Mouse (Mus musculus) liver, embryonic 12.5 days (tissue): ENCODE results near the gene Gm49384. TPM values are rescaled to one million over a fixed set of nuclear protein-coding genes. Genes with fewer than 3 reads are reported as not detected.
"Not testable (repeated sequence)": the region's sequence is repeated elsewhere in the genome, so short reads cannot be mapped to it uniquely, and the experiment has no call there.

Experiments used
- ATAC-seq: fragments of 200-750 bp; cut with Nextera tagmentation; 2 replicates; pipeline ENCODE4 v1.8.0; 2017; ENCODE audit warnings: moderate number of reproducible peaks, mild to moderate bottlenecking, moderate library complexity
- H3K27ac ChIP-seq: fragments of 300-500 bp; sonication (generic); 2 replicates; pipeline ENCODE4 v1.5.1; 2016; ENCODE audit warnings: mild to moderate bottlenecking
- H3K27me3 ChIP-seq: fragments of 300-500 bp; sonication (generic); replicated peaks from 2 replicates; pipeline ENCODE4 v1.6.1; 2016; ENCODE audit warnings: mild to moderate bottlenecking, moderate library complexity
- H3K36me3 ChIP-seq: fragments of 300-500 bp; sonication (generic); 2 replicates; pipeline ENCODE4 v1.6.1; 2016; ENCODE audit warnings: mild to moderate bottlenecking, moderate library complexity
- H3K4me1 ChIP-seq: fragments of 300-500 bp; sonication (generic); 2 replicates; pipeline ENCODE4 v1.6.1; 2016
- H3K4me2 ChIP-seq: fragments of 300-500 bp; sonication (generic); 2 replicates; pipeline ENCODE4 v1.6.1; 2016; ENCODE audit warnings: mild to moderate bottlenecking, moderate library complexity
- H3K4me3 ChIP-seq: fragments of 300-500 bp; sonication (generic); 2 replicates; pipeline ENCODE4 v1.5.1; 2016; ENCODE audit warnings: mild to moderate bottlenecking, moderate library complexity
- H3K9ac ChIP-seq: fragments of 300-500 bp; sonication (generic); 2 replicates; pipeline ENCODE4 v1.6.1; 2016; ENCODE audit warnings: mild to moderate bottlenecking, moderate library complexity
- H3K9me3 ChIP-seq: fragments of 300-500 bp; sonication (generic); replicated peaks from 2 replicates; pipeline ENCODE4 v1.6.1; 2016; ENCODE audit warnings: mild to moderate bottlenecking, moderate library complexity
- WGBS: fragments of 180-500 bp; shearing (Covaris S2); methylation state at CpG from one replicate; pipeline ENCODE4 v1.1.7; 2016; ENCODE audit not compliant: insufficient replicate concordance; 5-methylcytosine and 5-hydroxymethylcytosine counted together
- polyA plus RNA-seq: library from polyadenylated mRNA; unstranded; fragments of >200 nt; fragmentation: Nextera tagmentation; extraction: Ambion mirVana; gene quantifications from 2 replicates; pipeline ENCODE4 v1.2.1, GENCODE M21; 2016

Gene Gm49384
- polyA plus RNA-seq, 1 experiment from 2014 or later: 29.3 TPM

DNA sequence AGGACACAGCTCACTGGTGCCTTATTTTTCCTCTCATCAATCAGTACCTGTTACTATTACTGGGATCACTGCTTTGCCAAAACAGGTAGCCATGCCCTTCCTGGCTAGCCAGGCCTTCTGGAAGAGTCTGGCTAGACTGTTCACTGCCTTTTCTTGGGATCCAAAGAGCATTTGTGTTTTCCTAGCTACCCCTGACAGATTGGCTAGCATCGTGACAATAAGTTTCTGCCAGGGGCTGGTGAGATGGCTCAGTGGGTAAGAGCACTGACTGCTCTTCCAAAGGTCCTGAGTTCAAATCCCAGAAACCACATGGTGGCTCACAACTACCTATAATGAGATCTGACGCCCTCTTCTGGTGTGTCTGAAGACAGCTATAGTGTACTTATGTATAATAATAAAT is 43.4 kb downstream of the Gm49384 start:
- not testable (repeated sequence) for H3K4me3 ChIP-seq, H3K27me3 ChIP-seq, H3K27ac ChIP-seq, H3K9me3 ChIP-seq, H3K9ac ChIP-seq, H3K4me2 ChIP-seq, ATAC-seq
- WGBS: 71% methylated on average over 2 of the region's 2 CpGs
- Histone ChIP-seq H3K4me1 (peaks cover 45% of the 10 kb centered on the region), H3K36me3 (peaks cover 20% of the 10 kb centered on the region)

DNA sequence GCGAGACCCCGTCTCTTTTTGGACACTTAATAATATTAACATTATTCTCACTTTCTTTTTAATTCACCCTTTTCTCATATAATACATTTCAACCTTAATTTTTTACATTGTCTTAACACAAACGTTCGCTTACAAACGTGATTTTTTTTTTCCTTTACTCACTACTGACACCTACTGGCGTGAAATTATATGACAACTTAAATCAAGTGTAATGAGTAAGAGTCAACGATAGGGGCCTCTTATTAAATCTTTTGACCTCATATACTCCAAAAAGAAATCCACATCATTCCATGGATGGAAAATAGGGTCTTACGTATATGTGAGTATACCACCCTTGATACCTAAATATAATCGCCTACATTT is 44.5 kb downstream of the Gm49384 start:
- peaks cover 20% of the 10 kb centered on the region for H3K36me3 ChIP-seq

DNA sequence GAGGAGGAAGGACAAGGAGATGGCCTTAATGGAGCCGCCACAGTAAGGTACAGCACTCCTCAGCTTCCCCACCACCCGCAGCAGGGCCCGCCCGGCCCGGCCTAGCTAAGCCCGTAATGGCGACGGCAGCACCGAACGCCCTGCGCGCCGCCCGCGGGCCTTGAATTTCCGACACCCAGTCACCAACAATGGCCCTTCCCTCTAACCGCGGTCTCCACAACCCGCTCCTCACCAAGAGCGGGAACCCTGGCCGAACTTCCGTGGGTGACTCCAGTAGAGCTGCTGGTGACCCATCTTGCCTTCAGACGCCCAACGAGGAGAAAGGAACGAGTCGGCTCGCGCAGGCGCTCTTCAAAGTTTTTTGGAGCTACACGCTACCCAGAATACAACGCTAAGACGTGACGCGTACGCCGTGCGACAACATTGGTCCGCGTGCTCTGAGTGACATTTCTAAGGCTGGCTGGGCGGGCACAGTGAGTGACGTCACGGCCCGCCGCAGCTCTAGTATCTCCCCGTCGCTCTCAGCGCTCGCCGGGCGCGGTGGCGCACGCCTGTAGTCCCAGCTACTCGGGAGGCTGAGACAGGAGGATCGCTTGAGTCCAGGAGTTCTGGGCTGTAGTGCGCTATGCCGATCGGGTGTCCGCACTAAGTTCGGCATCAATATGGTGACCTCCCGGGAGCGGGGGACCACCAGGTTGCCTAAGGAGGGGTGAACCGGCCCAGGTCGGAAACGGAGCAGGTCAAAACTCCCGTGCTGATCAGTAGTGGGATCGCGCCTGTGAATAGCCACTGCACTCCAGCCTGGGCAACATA is 45.1 kb downstream of the Gm49384 start, which contains the start of gene Rps29:
Gene Rps29 (minus strand): TSS at position 422 of the 813 bp plus-strand sequence.
- Histone ChIP-seq H3K27ac (peak within 1 kb of the TSS; percentile 96), H3K4me1 (peaks cover 28% of the 10 kb centered on the region), H3K4me2 (peak within 1 kb of the TSS; percentile 75), H3K4me3 (peak within 1 kb of the TSS; percentile 77), H3K36me3 (peaks cover 20% of the 10 kb centered on the region), H3K9ac (peak within 1 kb of the TSS; percentile 89)
- not testable (repeated sequence) for H3K27me3 ChIP-seq, H3K9me3 ChIP-seq
- under 1% methylated on average over 63 of the region's 68 CpGs for WGBS
- peak; percentile 95 for ATAC-seq

More for the DNA sequence above, 44.5 kb downstream of the Gm49384 start:
- 2% methylated on average over 9 of the region's 9 CpGs for WGBS
- Histone ChIP-seq H3K4me3 (peak overlapping the region; percentile 33), H3K4me2 (peak overlapping the region; percentile 63), H3K9ac (no peak overlapping the region), H3K4me1 (peaks cover 34% of the 10 kb centered on the region), H3K9me3 (no peaks in the 10 kb centered on the region), H3K27me3 (no peaks in the 10 kb centered on the region), H3K27ac (0 out of 2 replicates have a peak overlapping the region, but pooled peaks have one; percentile 65)
- no peak for ATAC-seq

DNA sequence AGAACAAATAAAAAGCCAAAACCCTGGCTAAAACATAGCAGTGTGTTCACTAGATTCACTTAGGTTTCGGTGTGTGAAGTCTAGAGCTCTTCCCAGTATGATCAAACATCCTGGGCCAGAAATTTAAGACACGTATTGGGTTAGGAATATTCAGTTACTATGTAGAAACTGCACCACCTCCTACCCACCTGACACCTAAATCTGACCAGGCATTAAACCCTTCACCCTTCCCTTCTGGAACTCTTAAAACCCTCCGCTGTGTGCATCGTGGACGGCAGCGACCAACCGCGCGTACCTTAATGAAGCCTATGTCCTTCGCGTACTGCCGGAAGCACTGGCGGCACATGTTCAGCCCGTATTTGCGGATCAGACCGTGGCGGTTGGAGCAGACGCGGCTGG is 45.7 kb downstream of the Gm49384 start:
- ATAC-seq: no peak
- Histone ChIP-seq H3K9me3 (no peaks in the 10 kb centered on the region), H3K36me3 (peaks cover 20% of the 10 kb centered on the region), H3K27ac (peak overlapping the region; percentile 96), H3K27me3 (no peaks in the 10 kb centered on the region), H3K4me2 (peak overlapping the region; percentile 75), H3K9ac (peak overlapping the region; percentile 89), H3K4me3 (peak overlapping the region; percentile 77), H3K4me1 (peaks cover 26% of the 10 kb centered on the region)
- under 1% methylated on average over 19 of the region's 19 CpGs for WGBS

DNA sequence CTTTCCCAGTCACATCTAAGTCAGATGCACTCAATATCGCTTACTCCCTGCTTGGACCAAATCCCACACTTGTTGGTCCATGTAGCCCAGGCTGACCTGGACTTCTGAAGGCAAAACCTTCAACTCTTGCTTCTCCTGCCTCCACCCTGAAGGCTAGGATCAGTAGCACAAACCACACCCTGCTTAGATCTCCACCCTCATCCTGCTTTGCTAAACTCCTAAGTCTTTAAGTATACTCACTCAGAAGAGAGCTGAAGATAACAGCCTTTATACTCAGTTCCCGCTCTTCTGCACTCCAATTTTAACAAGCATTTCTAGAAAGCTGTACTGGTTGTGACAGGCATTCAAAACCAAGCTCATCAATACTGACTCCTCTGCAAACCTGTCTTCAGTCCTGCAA is 47.0 kb downstream of the Gm49384 start:
- WGBS: 69% methylated on average over 2 of the region's 2 CpGs
- Histone ChIP-seq H3K4me1 (peaks cover 26% of the 10 kb centered on the region), H3K4me3 (peak overlapping the region; percentile 77), H3K36me3 (peaks cover 20% of the 10 kb centered on the region), H3K9me3 (no peaks in the 10 kb centered on the region), H3K27me3 (no peaks in the 10 kb centered on the region), H3K4me2 (peak overlapping the region; percentile 75), H3K27ac (peak overlapping the region; percentile 96), H3K9ac (peak overlapping the region; percentile 89)
- ATAC-seq: no peak

DNA sequence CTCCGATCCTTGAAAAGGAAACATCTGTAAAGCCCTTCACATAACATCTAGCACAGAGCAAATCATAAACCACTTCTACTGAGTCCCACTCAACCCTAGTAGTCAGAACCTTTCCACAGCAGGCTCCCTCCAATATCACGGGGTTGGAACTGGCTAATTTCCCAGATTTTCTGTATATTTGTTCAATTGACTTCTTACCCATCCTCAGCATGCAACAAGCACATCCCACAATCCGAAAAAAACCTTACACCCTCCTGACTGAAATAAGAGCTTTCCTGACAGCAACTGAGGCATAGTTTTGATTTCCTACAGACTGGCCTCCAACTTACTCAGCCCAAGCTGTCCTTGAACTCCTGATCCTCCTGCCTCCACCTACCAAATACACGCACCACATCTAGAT is 47.6 kb downstream of the Gm49384 start:
- H3K36me3 ChIP-seq: peaks cover 20% of the 10 kb centered on the region
- H3K9ac ChIP-seq: no peak overlapping the region
- H3K4me3 ChIP-seq: no peak overlapping the region
- H3K4me2 ChIP-seq: peak overlapping the region; percentile 75
- H3K27me3 ChIP-seq: no peaks in the 10 kb centered on the region
- peaks cover 26% of the 10 kb centered on the region for H3K4me1 ChIP-seq
- 64% methylated on average over 4 of the region's 4 CpGs for WGBS
- no peaks in the 10 kb centered on the region for H3K9me3 ChIP-seq
- H3K27ac ChIP-seq: peak overlapping the region; percentile 96
- ATAC-seq: no peak

DNA sequence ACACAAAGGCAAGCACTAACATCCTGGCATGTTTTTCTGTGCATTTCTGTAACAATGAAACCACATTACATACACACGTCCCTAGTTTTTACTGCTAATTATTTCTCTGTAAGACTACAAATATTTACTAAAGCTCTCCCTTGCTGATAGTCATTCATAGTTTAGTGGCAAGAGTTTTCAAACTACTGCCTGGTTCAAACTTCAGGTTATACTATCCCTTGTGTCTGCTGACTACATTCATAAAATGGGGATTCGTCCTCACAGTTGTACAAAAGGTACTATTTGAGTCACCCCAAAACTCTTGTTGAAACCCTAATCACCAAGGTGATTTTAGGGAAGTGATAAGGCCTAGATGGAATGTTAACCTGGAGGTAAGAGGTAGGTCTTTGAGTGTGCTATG is 48.1 kb downstream of the Gm49384 start:
- Histone ChIP-seq H3K4me1 (peaks cover 26% of the 10 kb centered on the region), H3K27me3 (no peaks in the 10 kb centered on the region), H3K36me3 (peaks cover 20% of the 10 kb centered on the region), H3K27ac (no peak overlapping the region; the same call in 1 of the 2 replicates), H3K4me3 (no peak overlapping the region), H3K9ac (no peak overlapping the region), H3K9me3 (no peaks in the 10 kb centered on the region), H3K4me2 (no peak overlapping the region)
- 72% methylated on average over 2 of the region's 2 CpGs for WGBS
- ATAC-seq: no peak

DNA sequence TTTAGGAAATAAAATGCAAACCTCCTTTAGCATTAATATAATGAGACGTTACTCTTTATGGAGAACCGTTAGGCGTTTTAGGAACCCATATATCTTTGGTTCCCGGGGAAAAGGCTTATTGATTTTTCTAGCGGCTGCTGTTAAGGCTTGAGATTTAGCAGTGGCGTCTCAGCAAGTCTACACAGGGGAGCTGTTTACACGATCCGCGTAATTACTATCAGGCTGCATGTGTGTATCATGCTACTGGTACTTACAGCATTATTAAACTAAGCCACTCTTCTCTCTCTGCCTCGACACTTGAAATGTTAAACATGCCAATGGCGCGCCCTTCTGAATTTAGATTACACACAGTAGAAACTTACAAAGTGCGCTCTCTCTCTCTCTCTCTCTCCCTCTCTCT is 54.0 kb downstream of the Gm49384 start:
- H3K9ac ChIP-seq: no peak overlapping the region
- no peaks in the 10 kb centered on the region for H3K36me3 ChIP-seq
- no peak overlapping the region for H3K4me3 ChIP-seq
- no peak for ATAC-seq
- no peaks in the 10 kb centered on the region for H3K9me3 ChIP-seq
- H3K4me1 ChIP-seq: no peaks in the 10 kb centered on the region
- 65% methylated on average over 13 of the region's 13 CpGs for WGBS
- H3K4me2 ChIP-seq: no peak overlapping the region
- H3K27ac ChIP-seq: no peak overlapping the region
- H3K27me3 ChIP-seq: no peaks in the 10 kb centered on the region

DNA sequence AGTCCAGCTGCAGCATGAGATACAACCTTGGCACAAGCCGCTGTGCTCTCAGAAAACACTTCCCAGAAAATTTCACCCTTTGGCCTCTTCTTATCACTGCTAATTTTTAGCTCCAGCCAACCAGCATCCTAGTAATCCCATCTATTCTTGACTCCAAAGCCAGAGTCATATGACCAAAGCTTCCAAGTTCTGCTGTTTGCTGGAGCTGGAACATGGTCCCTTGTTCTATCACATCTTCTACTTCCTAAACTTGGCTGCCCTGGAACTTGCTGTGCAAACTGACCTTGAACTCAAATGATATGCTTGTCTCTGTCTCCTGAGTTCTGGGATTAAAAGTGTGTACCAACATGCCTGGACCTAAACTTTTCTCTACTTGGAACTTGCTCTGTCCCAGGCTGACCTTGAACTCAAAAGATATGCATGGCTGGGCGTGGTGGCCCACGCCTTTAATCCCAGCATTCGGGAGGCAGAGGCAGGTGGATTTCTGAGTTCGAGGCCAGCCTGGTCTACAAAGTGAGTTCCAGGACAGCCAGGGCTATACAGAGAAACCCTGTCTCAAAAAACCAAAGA is 56.8 kb downstream of the Gm49384 start:
- 73% methylated on average over 5 of the region's 5 CpGs for WGBS
- H3K9ac ChIP-seq: no peak overlapping the region
- H3K9me3 ChIP-seq: no peaks in the 10 kb centered on the region
- no peak overlapping the region for H3K4me2 ChIP-seq
- H3K27ac ChIP-seq: no peak overlapping the region
- H3K27me3 ChIP-seq: no peaks in the 10 kb centered on the region; the same call in 1 of the 2 replicates
- no peak for ATAC-seq
- no peaks in the 10 kb centered on the region for H3K4me1 ChIP-seq
- H3K36me3 ChIP-seq: no peaks in the 10 kb centered on the region
- no peak overlapping the region for H3K4me3 ChIP-seq

DNA sequence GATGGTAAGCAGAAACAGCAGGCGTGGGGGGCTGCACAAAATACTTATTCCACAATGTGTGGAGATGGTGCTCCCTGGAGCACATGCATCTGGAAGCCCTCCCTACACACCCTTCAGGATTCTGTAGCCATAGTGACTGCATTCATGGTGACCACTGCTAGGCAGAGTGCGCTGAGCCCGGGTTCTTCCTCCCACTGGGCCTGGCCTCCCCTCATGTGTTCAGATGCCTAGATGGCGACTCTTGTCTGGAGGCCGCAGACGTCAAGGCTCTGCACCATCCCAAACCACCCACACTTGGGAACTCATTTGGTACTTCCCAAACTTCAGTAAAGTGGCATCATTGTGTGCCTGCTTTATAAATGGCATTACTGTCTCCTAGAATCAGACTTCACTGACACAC is 60.6 kb downstream of the Gm49384 start:
- ATAC-seq: no peak
- Histone ChIP-seq H3K27ac (no peak overlapping the region), H3K9ac (no peak overlapping the region), H3K4me2 (no peak overlapping the region), H3K4me1 (no peaks in the 10 kb centered on the region), H3K9me3 (no peaks in the 10 kb centered on the region), H3K4me3 (no peak overlapping the region), H3K36me3 (no peaks in the 10 kb centered on the region), H3K27me3 (no peaks in the 10 kb centered on the region; the same call in 1 of the 2 replicates)
- WGBS: 69% methylated on average over 6 of the region's 6 CpGs

DNA sequence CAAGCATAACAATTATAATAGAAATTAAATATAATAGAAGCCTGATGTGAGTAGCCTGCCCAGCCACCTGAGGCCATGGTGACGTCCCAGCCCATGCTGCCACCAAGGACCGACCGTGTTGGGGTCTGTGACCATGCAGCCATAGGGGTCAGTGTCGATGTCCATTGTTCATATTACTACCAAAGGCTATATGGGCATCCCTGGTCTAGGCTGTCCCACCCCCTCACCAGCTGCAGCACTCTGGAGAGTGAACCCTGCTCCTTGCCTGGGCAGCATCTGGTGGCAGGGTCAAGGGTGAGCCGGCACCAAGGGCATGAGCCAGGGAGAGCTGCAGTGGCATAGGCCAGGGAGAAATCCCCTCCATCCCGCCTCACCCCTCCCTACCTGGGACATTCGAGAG is 64.2 kb downstream of the Gm49384 start:
- no peaks in the 10 kb centered on the region for H3K4me1 ChIP-seq
- no peak overlapping the region for H3K4me3 ChIP-seq
- WGBS: 70% methylated on average over 7 of the region's 7 CpGs
- no peak overlapping the region for H3K9ac ChIP-seq
- no peak overlapping the region for H3K27ac ChIP-seq
- no peaks in the 10 kb centered on the region; the same call in 1 of the 2 replicates for H3K27me3 ChIP-seq
- H3K9me3 ChIP-seq: no peaks in the 10 kb centered on the region
- no peak overlapping the region for H3K4me2 ChIP-seq
- 0 out of 2 replicates have a peak, but pooled peaks have one; percentile 15 for ATAC-seq
- H3K36me3 ChIP-seq: no peaks in the 10 kb centered on the region
